Mouse (Mus musculus): ENCODE measurements at regions not wholly inside any gene's neighbourhood (a gene's known extent, or its start where the extent isn't known, plus 50 kb on each side); places are given as distances from the start of the nearest gene placed in this dataset.

DNA sequence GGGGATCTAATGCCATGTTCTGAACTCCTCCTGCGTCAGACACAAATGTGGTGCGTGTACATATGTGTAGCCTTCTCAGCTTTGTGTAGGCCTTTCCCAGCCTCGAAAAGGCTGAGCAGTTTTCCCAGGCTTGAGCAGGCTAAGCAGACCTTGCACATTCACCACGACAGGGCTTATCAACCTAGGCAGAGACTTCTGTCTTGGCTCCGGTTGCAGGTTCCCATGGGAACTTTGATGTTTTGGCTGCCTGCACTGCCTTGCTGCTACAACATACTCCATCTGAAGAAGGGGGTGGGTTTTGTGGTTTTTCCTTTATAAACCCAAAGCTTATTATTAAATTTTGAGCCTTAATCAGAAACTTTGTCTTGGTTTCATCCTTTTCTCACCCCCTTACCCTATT is 109.2 kb downstream of the Aptx start:
- TF ChIP-seq CTCF (IDR thresholded peaks at IDR 0.05), result no peak
- no peak for DNase-seq (ENCODE audit: extremely low spot score in 1 of 2, low spot score in 2 of 2)

DNA sequence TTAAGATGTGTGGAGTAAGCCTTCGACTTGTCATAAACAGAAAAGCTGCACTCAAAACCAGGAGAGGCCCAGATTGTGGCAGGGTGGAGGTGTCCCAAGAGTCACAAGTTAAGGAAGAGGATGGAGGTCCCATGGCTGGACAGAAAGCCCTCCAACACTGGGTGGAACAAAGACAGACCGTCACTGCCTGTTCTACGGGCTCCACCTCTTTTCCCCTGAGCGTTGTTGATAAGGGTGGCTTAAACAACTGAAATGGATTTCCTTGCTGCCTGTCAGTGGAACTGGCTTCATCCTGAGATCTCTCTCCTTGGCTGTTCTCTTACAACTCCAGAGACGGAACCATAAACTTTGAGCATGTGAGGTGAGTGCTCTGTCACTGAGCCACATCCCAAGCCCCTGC is 78.0 kb downstream of the Aptx start:
- no peak for TF ChIP-seq CTCF (IDR thresholded peaks at IDR 0.05)

More for the DNA sequence above, 109.2 kb downstream of the Aptx start:
- no peak overlapping the region for H3K27ac ChIP-seq
- intact Hi-C loops (cut with DNase I), result no loop called here
- H3K4me3 ChIP-seq, result no peak overlapping the region

DNA sequence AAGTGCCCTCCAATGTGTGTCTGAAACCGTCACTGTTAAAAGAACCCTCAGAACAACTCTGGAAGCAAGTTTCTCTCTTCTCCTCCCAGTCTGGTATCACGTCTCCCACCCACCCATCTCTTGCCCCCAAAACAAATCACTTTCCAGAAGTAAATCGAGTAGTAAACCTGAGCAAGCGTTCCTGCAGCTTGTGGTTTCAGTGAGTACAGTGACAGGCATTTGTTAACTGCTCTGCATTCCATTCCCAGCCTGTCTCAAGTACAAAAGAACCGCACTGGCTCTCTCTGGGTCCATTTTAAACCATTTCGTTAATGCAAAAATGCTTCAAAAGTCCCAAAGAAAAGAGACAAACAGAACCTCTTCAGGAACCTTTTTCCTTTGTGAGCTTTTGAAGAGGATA is 77.1 kb downstream of the Aptx start:
- intact Hi-C loops (cut with DNase I), result no loop called here
- no peak for DNase-seq (ENCODE audit: extremely low spot score in 1 of 2, low spot score in 2 of 2)
- Histone ChIP-seq H3K4me3 (no peak overlapping the region), H3K27ac (no peak overlapping the region)
- TF ChIP-seq CTCF (IDR thresholded peaks at IDR 0.05), result no peak

More for the DNA sequence above, 78.0 kb downstream of the Aptx start:
- H3K27ac ChIP-seq, result no peak overlapping the region
- intact Hi-C loops (cut with DNase I), result no loop called here
- DNase-seq (ENCODE audit: extremely low spot score in 1 of 2, low spot score in 2 of 2), result no peak
- no peak overlapping the region for H3K4me3 ChIP-seq
